Mouse (Mus musculus): ENCODE measurements at regions not wholly inside any gene's neighbourhood (a gene's known extent, or its start where the extent isn't known, plus 50 kb on each side); places are given as distances from the start of the nearest gene placed in this dataset.
A peak's percentile ranks its signal among the peaks of the same experiment; 100 is the strongest.
"Not testable (repeated sequence)": the region's sequence is repeated elsewhere in the genome, so short reads cannot be mapped to it uniquely, and the experiment has no call there.

- H3K9ac ChIP-seq (replicated peaks; ENCODE audit: low read length) = no peak overlapping the region
- no peak overlapping the region for H3K4me3 ChIP-seq (ENCODE audit: low read length)
- no peaks in the 10 kb centered on the region for H3K9me3 ChIP-seq (ENCODE audit: low read length)
- WGBS = 91% methylated on average over 1 of the region's 1 CpGs
- H3K36me3 ChIP-seq (ENCODE audit: insufficient read depth, low read length) = no peaks in the 10 kb centered on the region
- no peak for ATAC-seq (ENCODE audit: low FRiP score, low TSS enrichment)
- no peak overlapping the region for H3K27ac ChIP-seq (ENCODE audit: low read length)
- peaks cover 6% of the 10 kb centered on the region for H3K4me1 ChIP-seq (ENCODE audit: insufficient read depth, low read length)
- H3K27me3 ChIP-seq (ENCODE audit: insufficient read depth, low read length) = no peaks in the 10 kb centered on the region
- no peak overlapping the region for H3K4me2 ChIP-seq (replicated peaks; ENCODE audit: low read depth, low read length)
Measured at GRCm38 (mm10) chr15:90291848-90292247, 67.7 kb downstream of the Alg10b start.

GRCm38 (mm10) chr15:90294353-90294922 lies 70.3 kb downstream of the Alg10b start:
- 17% methylated on average over 2 of the region's 2 CpGs for WGBS

GRCm38 (mm10) chr15:90298566-90298965 lies 74.5 kb downstream of the Alg10b start:
- no peaks in the 10 kb centered on the region for H3K9me3 ChIP-seq (ENCODE audit: low read length)
- no peak overlapping the region for H3K4me3 ChIP-seq (ENCODE audit: low read length)
- H3K4me2 ChIP-seq (replicated peaks; ENCODE audit: low read depth, low read length) = no peak overlapping the region
- no peaks in the 10 kb centered on the region for H3K27me3 ChIP-seq (ENCODE audit: insufficient read depth, low read length)
- H3K4me1 ChIP-seq (ENCODE audit: insufficient read depth, low read length) = peaks cover 6% of the 10 kb centered on the region
- 83% methylated on average over 7 of the region's 7 CpGs for WGBS
- no peak overlapping the region for H3K9ac ChIP-seq (replicated peaks; ENCODE audit: low read length)
- no peak overlapping the region for H3K27ac ChIP-seq (ENCODE audit: low read length)
- H3K36me3 ChIP-seq (ENCODE audit: insufficient read depth, low read length) = no peaks in the 10 kb centered on the region
- ATAC-seq (ENCODE audit: low FRiP score, low TSS enrichment) = no peak

More at GRCm38 (mm10) chr15:90294353-90294922, 70.3 kb downstream of the Alg10b start:
- Histone ChIP-seq H3K27ac (ENCODE audit: low read length) (no peak overlapping the region), H3K36me3 (ENCODE audit: insufficient read depth, low read length) (no peaks in the 10 kb centered on the region), H3K4me2 (replicated peaks; ENCODE audit: low read depth, low read length) (no peak overlapping the region), H3K9me3 (ENCODE audit: low read length) (no peaks in the 10 kb centered on the region), H3K9ac (replicated peaks; ENCODE audit: low read length) (no peak overlapping the region), H3K27me3 (ENCODE audit: insufficient read depth, low read length) (no peaks in the 10 kb centered on the region), H3K4me3 (ENCODE audit: low read length) (no peak overlapping the region), H3K4me1 (ENCODE audit: insufficient read depth, low read length) (peaks cover 6% of the 10 kb centered on the region)
- ATAC-seq (ENCODE audit: low FRiP score, low TSS enrichment) = peak; percentile 61

GRCm38 (mm10) chr15:90303393-90303792 lies 79.3 kb downstream of the Alg10b start:
- Histone ChIP-seq H3K4me2 (replicated peaks; ENCODE audit: low read depth, low read length) (no peak overlapping the region), H3K4me3 (ENCODE audit: low read length) (no peak overlapping the region), H3K27me3 (ENCODE audit: insufficient read depth, low read length) (no peaks in the 10 kb centered on the region), H3K9ac (replicated peaks; ENCODE audit: low read length) (no peak overlapping the region), H3K36me3 (ENCODE audit: insufficient read depth, low read length) (no peaks in the 10 kb centered on the region), H3K9me3 (ENCODE audit: low read length) (no peaks in the 10 kb centered on the region), H3K27ac (ENCODE audit: low read length) (no peak overlapping the region), H3K4me1 (ENCODE audit: insufficient read depth, low read length) (no peaks in the 10 kb centered on the region)
- ATAC-seq (ENCODE audit: low FRiP score, low TSS enrichment) = no peak
- 91% methylated on average over 1 of the region's 1 CpGs for WGBS

- Histone ChIP-seq H3K4me2 (replicated peaks; ENCODE audit: low read depth, low read length) (no peak overlapping the region), H3K27me3 (ENCODE audit: insufficient read depth, low read length) (no peaks in the 10 kb centered on the region), H3K36me3 (ENCODE audit: insufficient read depth, low read length) (no peaks in the 10 kb centered on the region), H3K4me1 (ENCODE audit: insufficient read depth, low read length) (no peaks in the 10 kb centered on the region), H3K27ac (ENCODE audit: low read length) (no peak overlapping the region), H3K9me3 (ENCODE audit: low read length) (no peaks in the 10 kb centered on the region), H3K4me3 (ENCODE audit: low read length) (no peak overlapping the region), H3K9ac (replicated peaks; ENCODE audit: low read length) (no peak overlapping the region)
- WGBS = 52% methylated on average over 3 of the region's 3 CpGs
- no peak for ATAC-seq (ENCODE audit: low FRiP score, low TSS enrichment)
Measured at GRCm38 (mm10) chr15:90305051-90305450, 80.9 kb downstream of the Alg10b start.

- 92% methylated on average over 3 of the region's 3 CpGs for WGBS
- no peak overlapping the region for H3K9ac ChIP-seq (replicated peaks; ENCODE audit: low read length)
- H3K4me3 ChIP-seq (ENCODE audit: low read length) = no peak overlapping the region
- no peaks in the 10 kb centered on the region for H3K27me3 ChIP-seq (ENCODE audit: insufficient read depth, low read length)
- no peaks in the 10 kb centered on the region for H3K4me1 ChIP-seq (ENCODE audit: insufficient read depth, low read length)
- H3K4me2 ChIP-seq (replicated peaks; ENCODE audit: low read depth, low read length) = no peak overlapping the region
- H3K27ac ChIP-seq (ENCODE audit: low read length) = no peak overlapping the region
- no peaks in the 10 kb centered on the region for H3K9me3 ChIP-seq (ENCODE audit: low read length)
- no peaks in the 10 kb centered on the region for H3K36me3 ChIP-seq (ENCODE audit: insufficient read depth, low read length)
- no peak for ATAC-seq (ENCODE audit: low FRiP score, low TSS enrichment)
Measured at GRCm38 (mm10) chr15:90306866-90307265, 82.8 kb downstream of the Alg10b start.

GRCm38 (mm10) chr15:90308433-90308832 lies 84.3 kb downstream of the Alg10b start:
- H3K4me3 ChIP-seq (ENCODE audit: low read length); H3K9ac ChIP-seq (replicated peaks; ENCODE audit: low read length); H3K4me2 ChIP-seq (replicated peaks; ENCODE audit: low read depth, low read length); H3K36me3 ChIP-seq (ENCODE audit: insufficient read depth, low read length); ATAC-seq (ENCODE audit: low FRiP score, low TSS enrichment); H3K27me3 ChIP-seq (ENCODE audit: insufficient read depth, low read length); H3K4me1 ChIP-seq (ENCODE audit: insufficient read depth, low read length); H3K9me3 ChIP-seq (ENCODE audit: low read length); H3K27ac ChIP-seq (ENCODE audit: low read length): not testable (repeated sequence)
- 24% methylated on average over 5 of the region's 5 CpGs for WGBS

- H3K36me3 ChIP-seq (ENCODE audit: insufficient read depth, low read length) = no peaks in the 10 kb centered on the region
- ATAC-seq (ENCODE audit: low FRiP score, low TSS enrichment) = no peak
- no peak overlapping the region for H3K9ac ChIP-seq (replicated peaks; ENCODE audit: low read length)
- H3K4me2 ChIP-seq (replicated peaks; ENCODE audit: low read depth, low read length) = no peak overlapping the region
- no peak overlapping the region for H3K27ac ChIP-seq (ENCODE audit: low read length)
- 48% methylated on average over 1 of the region's 1 CpGs for WGBS
- H3K9me3 ChIP-seq (ENCODE audit: low read length) = no peaks in the 10 kb centered on the region
- H3K27me3 ChIP-seq (ENCODE audit: insufficient read depth, low read length) = no peaks in the 10 kb centered on the region
- H3K4me3 ChIP-seq (ENCODE audit: low read length) = no peak overlapping the region
- H3K4me1 ChIP-seq (ENCODE audit: insufficient read depth, low read length) = no peaks in the 10 kb centered on the region
Measured at GRCm38 (mm10) chr15:90308869-90309268, 84.8 kb downstream of the Alg10b start.

- Histone ChIP-seq H3K9me3 (ENCODE audit: low read length) (no peaks in the 10 kb centered on the region), H3K36me3 (ENCODE audit: insufficient read depth, low read length) (no peaks in the 10 kb centered on the region), H3K9ac (replicated peaks; ENCODE audit: low read length) (no peak overlapping the region), H3K27ac (ENCODE audit: low read length) (no peak overlapping the region), H3K27me3 (ENCODE audit: insufficient read depth, low read length) (no peaks in the 10 kb centered on the region), H3K4me2 (replicated peaks; ENCODE audit: low read depth, low read length) (no peak overlapping the region), H3K4me3 (ENCODE audit: low read length) (no peak overlapping the region), H3K4me1 (ENCODE audit: insufficient read depth, low read length) (no peaks in the 10 kb centered on the region)
- ATAC-seq (ENCODE audit: low FRiP score, low TSS enrichment) = no peak
Measured at GRCm38 (mm10) chr15:90309664-90310063, 85.6 kb downstream of the Alg10b start.

GRCm38 (mm10) chr15:90321774-90322173 lies 97.7 kb downstream of the Alg10b start:
- Histone ChIP-seq H3K4me3 (ENCODE audit: low read length) (no peak overlapping the region), H3K4me1 (ENCODE audit: insufficient read depth, low read length) (no peaks in the 10 kb centered on the region), H3K27ac (ENCODE audit: low read length) (no peak overlapping the region), H3K36me3 (ENCODE audit: insufficient read depth, low read length) (no peaks in the 10 kb centered on the region), H3K9ac (replicated peaks; ENCODE audit: low read length) (no peak overlapping the region), H3K27me3 (ENCODE audit: insufficient read depth, low read length) (no peaks in the 10 kb centered on the region), H3K9me3 (ENCODE audit: low read length) (no peaks in the 10 kb centered on the region), H3K4me2 (replicated peaks; ENCODE audit: low read depth, low read length) (no peak overlapping the region)
- ATAC-seq (ENCODE audit: low FRiP score, low TSS enrichment) = no peak
- WGBS = 51% methylated on average over 3 of the region's 3 CpGs

Measured in kidney, embryonic 16.5 days (tissue).